Mouse (Mus musculus): ENCODE measurements around the gene Olfr786.

Gene Olfr786

DNA sequence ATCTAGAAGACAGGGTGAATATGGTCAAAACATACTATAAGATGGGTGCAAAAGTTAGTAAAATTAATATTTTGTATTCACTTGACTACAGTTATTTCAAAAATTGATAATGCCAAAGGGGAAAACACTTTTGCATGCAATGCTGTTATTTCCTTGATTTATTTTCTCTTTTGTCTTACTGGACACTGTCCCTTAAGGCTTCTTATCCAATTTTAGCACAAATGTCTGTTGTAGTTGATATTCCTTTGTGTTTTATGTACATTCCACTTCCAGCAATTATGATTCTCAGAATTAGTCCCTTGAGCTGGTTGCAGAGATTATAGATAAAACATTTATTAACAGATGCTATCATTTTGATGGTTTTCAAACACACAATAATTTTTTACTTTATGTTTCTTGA, at the start of gene Olfr786:
Gene Olfr786 (plus strand): TSS at position 301 of the 400 bp plus-strand sequence.
- no peak for DNase-seq

DNA sequence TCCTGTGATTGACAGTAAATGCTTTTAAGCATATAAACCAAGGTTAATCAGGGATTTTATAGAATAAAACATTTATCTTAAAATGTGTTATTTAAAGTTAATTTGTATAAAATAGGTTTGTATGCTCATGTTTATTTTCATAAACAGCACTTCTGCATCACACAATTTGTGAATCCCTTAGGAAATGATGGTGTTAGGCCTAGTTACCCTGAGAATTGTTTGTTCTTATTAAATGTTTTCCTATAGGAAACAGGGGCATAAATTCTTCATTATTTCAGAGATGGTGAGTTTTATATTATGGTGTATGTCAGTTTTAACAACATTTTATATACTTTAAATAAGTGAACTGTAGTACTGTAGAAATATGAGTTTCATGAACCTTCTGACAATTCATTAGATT, 43.3 kb upstream of the Olfr786 start, which contains the start of gene Olfr784:
Gene Olfr784 (plus strand): TSS at position 301 of the 400 bp plus-strand sequence.
- DNase-seq: no peak

DNA sequence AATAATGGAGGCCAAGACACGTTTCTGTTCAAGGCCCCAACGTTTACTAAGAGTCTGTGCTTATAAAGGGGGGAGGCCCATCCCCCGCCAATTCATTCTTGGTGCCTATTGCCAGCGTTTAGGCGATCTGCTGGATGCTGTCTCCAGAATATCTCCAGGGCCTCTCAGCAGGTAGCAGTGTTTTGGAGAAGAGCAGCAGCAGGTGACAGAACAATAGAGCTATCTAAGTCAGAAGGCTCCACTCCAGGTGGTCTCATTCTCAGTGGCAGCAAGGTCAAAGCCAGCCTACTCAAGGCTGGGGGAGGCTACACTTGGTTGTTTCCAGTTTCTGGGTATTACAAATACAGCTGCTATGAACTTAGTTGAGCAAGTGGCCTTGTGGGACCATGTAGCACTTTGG, 26.2 kb upstream of the Olfr786 start:
- DNase-seq: no peak

DNA sequence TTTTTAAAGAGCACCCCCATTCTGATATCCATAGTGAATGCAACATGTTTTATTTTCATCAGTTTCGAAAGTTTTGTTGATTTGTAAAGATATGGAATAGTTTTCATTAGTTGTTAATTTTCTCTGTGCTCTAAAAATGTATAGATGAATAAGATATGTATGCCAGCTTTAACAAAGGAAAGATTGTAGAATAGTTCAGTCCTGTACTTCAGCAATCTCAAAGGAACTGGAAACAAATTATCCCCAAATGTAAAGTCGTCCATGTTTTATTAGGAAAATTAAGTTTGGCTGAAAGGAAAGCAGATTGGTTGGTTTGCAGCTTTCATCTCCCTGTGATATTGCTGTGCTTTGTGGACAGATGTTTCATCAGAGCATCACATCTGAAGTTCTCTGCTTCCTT, 22.0 kb upstream of the Olfr786 start, which contains the start of gene Olfr785:
Gene Olfr785 (plus strand): TSS at position 301 of the 400 bp plus-strand sequence.
- DNase-seq: no peak

DNA sequence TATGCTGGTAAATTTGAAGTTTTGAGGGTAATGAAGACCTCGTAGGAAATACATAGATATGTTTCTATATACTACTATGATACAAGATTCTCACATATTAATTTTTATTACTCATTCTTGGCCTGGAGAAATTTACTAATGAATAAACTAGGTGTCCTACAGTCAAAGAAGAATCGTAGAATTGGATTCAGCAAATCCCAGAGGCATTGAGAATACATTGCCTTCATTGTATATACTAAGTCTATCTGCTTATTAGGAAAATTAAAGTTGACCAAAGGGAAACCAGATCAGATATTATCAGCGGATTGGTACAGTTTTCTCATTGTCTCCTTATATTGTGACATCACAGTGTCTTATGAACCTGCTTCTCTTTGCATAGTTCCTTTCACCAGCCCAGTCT, 34.5 kb downstream of the Olfr786 start, which contains the start of gene Olfr787:
Gene Olfr787 (plus strand): TSS at position 301 of the 400 bp plus-strand sequence.
- DNase-seq: no peak

DNA sequence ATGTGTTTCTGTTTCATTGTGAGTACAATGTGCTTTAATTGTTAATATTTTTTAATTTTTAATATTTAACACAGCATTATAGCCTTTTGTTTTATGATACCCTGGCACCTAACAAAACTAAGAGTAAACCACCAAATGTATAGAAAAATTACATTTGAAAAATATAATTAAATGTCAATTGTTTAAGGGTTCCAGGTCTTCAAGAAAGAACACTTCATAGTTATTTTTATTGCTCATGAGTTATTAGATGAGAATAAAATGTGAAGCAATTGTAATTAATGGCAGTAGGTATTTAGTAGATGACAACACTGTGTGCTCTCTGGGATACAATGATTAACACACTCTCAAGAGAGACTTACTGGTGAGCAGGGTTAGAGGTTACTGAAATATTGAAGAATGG, 43.6 kb downstream of the Olfr786 start, which contains the start of gene Olfr788:
Gene Olfr788 (plus strand): TSS at position 301 of the 400 bp plus-strand sequence.
- no peak for DNase-seq

DNA sequence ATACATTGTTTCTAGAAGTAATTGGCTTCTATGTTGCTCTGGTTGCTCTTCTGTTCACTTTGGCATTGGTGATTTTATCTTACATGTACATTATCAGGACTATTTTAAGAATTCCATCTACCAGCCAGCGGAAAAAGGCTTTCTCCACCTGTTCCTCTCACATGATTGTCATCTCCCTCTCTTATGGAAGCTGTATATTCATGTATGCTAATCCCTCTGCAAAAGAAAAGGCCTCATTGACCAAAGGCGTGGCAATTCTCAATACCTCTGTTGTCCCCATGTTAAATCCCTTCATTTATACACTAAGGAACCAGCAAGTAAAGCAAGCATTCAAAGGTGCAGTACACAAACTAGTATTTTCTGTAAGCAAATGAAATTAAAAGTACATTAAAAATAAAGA, 46.1 kb downstream of the Olfr786 start:
- no peak for DNase-seq

DNA sequence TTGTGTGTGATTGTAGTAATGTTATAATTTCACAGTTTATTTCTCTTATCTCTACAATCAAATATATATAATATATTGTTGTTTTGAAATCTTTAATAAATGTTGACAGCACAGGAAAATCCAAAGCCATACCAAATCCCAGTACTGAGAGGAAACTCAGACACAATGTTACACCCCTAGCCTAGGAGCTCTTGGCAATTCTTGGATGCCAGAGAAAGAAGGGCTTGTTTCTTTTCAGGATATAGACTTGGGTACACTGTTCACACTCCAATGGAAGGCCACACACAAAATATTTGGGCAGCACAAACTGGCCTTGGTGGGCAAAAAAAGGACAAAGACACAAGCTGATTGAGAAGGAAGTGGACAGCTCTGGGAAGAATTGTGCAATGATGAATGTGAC, 46.6 kb downstream of the Olfr786 start:
- no peak for DNase-seq

DNA sequence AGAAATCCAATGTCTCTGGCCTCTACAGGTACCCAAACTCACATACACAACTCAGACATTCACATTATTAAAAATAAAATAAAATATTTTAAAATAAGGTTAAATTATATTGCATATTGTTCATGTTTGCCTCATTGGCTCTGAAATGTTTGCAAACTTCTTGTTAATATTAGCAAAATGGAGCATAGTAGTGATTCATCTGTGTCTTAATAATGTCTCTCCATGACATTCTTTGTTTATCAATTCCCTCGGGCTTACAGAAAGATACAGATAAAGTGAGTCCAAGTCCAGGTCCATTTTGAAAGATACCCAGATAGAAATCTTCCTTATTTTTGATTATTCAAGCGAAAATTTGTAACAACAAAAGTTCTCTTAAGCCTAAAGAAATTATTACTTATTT, 57.3 kb downstream of the Olfr786 start, which contains the start of gene Olfr789:
Gene Olfr789 (plus strand): TSS at position 301 of the 400 bp plus-strand sequence.
- no peak for DNase-seq
